Mouse (Mus musculus) G1E (cell line): ENCODE data around the gene Fam126a.

ENCODE experiments used
- CTCF ChIP-seq: IDR thresholded peaks from 2 replicates; pipeline ENCODE4 v1.5.1; 2012; ENCODE audit warnings: low read depth, low read length, inconsistent platforms, mixed read lengths
- GATA1 ChIP-seq: IDR thresholded peaks from 2 replicates; pipeline ENCODE4 v1.6.1; 2012; ENCODE audit warnings: borderline replicate concordance, low read length, inconsistent platforms, mixed read lengths
- TAL1 ChIP-seq: conservative IDR thresholded peaks from 2 replicates; pipeline ENCODE4 v1.6.1; 2012; ENCODE audit warnings: low read depth, low read length, inconsistent platforms, mixed read lengths

DNA sequence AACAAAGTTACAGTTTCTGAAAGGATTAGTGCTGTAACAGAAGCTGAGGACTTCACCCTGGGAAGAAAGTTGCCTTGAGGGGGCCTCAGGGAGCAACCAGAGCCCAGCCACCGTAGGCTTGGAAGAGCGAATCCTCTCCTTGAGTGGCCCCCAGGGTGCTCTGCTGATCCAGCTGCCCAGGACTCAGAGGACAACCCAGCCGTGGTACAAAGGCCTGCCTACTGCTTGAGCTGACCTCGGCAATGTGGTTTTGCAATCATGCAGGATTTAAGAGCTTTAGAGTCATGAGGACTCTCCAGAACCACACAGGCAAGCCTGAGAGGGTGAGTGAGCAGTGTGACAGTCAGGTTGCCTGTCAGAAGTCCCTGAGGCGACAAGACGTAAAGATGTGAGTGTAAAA lies 41.5 kb upstream of the Fam126a start:
- no peak for TF ChIP-seq CTCF
- no peak for TF ChIP-seq TAL1
- no peak for TF ChIP-seq GATA1
